Mouse (Mus musculus) small intestine, adult 10 weeks (tissue): ENCODE results near the gene Ccdc138. TPM values are rescaled to one million over a fixed set of nuclear protein-coding genes. Genes with fewer than 3 reads are reported as not detected.

ENCODE experiments used
- polyA plus RNA-seq: library from polyadenylated mRNA; stranded (reverse); fragments of 350-450 nt; fragmentation: Illumina TruSeq; extraction: RNeasy Lipid Tissue Mini Kit (QIAGEN cat#74804); gene quantifications from one replicate; pipeline ENCODE4 v1.2.3, GENCODE M21; 2014; ENCODE audit warnings: low replicate concordance

The Ccdc138 gene
- polyA plus RNA-seq, result 13.0 TPM

DNA sequence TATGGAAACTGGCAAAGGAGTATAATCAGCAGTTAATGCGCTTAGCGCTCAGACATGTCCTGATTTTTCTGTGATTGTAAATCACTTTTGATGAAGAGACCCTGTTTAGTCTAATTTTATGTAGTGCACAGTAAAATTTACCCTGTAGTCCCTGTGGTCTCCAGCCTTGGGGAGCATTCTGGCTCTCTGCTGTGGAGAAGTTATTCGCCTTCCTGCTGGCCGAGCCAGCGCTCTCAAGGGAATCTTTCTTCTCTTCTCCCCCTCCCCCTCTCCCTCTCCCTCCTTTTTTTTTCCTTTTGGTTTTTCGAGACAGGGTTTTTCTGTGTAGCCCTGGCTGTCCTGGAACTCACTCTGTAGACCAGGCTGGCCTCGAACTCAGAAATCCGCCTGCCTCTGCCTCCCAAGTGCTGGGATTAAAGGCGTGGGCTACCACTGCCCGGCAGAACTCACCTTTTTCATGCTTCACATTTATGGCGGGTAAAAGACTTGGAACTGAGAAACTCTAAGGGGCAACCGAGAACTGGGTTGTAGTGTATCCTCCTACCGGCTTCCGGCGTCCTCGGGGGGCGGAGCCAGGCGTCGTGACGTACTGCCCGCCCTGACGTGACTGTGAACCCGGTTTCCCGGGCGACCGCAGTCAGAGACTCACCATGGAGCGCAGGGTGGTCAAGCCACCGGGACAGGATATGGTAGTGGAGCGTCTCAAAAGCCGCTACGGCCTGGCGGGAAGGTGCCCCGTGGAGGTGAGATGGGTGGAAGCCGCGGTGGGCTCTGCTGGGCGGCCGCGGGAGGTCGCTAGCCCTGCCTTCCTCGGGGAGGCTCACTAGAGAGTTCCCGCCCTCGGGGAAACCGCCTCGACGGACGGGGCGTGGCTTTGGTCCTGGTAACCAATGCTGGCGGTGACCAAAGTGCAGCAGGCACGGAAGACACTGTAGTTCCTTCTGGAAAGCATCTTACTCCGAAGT, at the start of gene Ccdc138:
Gene Ccdc138, plus strand, starts transcription at position 629 of the 965 bp plus-strand sequence.

Other genes starting within 250 kb of the Ccdc138 start
- 111 TPM for gene Gcc2, start 242.5 kb upstream of the Ccdc138 start, polyA plus RNA-seq
- 80.3 TPM for gene Lims1, start 174.5 kb upstream of the Ccdc138 start, polyA plus RNA-seq
- 93.3 TPM for gene Ranbp2, start 51.0 kb upstream of the Ccdc138 start, polyA plus RNA-seq
- gene Edar, start 177.7 kb downstream of the Ccdc138 start, polyA plus RNA-seq, result 0.26 TPM
- not detected for gene Gm17542, start 220.3 kb downstream of the Ccdc138 start, polyA plus RNA-seq